Mouse (Mus musculus): Measurements from ENCODE around the gene BC049730. TPM values are rescaled to one million over a fixed set of nuclear protein-coding genes. Genes with fewer than 3 reads are reported as not detected.

Gene BC049730
- polyA plus RNA-seq, 1 experiment from 2014 or later: not detected

DNA sequence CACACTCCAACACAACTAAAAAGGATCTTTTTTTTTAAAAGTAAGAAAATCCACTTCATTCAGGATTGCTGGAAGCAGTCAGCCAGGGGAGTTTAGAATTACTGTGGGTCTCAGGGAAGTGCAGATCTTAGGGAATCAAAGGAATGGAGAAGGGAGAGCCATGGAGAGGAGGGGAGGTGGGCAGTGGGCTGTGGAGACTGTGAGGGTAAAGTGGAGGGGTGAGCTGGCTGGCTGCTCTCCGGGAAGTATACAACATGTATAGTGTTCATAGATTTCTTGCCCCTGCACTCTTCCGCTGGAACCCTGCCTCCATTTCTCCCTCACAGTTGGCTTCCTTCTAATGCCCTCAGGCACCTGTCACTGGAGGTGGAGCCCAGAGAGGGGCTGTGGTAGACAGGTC, 42.6 kb downstream of the BC049730 start:
- DNase-seq (ENCODE audit: low spot score): no peak
- no peaks in the 10 kb centered on the region for H3K4me1 ChIP-seq (ENCODE audit: control insufficient read depth, insufficient read depth, low read length)
- no peaks in the 10 kb centered on the region for H3K36me3 ChIP-seq (ENCODE audit: control insufficient read depth, insufficient read depth, low read length)
- H3K4me2 ChIP-seq (ENCODE audit: low read depth, severe bottlenecking): no peak overlapping the region
- H3K4me3 ChIP-seq (ENCODE audit: low read depth, low read length): no peak overlapping the region
- no peaks in the 10 kb centered on the region for H3K27me3 ChIP-seq (ENCODE audit: control insufficient read depth, insufficient read depth, low read length)
- H3K9me3 ChIP-seq (ENCODE audit: control insufficient read depth, low read length): no peaks in the 10 kb centered on the region
- no peak overlapping the region for H3K27ac ChIP-seq (replicated peaks; ENCODE audit: low read depth, low read length)
- ATAC-seq (ENCODE audit: insufficient number of reproducible peaks, low FRiP score, low TSS enrichment, low read depth): no peak
- no peak overlapping the region for H3K9ac ChIP-seq (ENCODE audit: low read length)
- WGBS: 65% methylated on average over 2 of the region's 2 CpGs

DNA sequence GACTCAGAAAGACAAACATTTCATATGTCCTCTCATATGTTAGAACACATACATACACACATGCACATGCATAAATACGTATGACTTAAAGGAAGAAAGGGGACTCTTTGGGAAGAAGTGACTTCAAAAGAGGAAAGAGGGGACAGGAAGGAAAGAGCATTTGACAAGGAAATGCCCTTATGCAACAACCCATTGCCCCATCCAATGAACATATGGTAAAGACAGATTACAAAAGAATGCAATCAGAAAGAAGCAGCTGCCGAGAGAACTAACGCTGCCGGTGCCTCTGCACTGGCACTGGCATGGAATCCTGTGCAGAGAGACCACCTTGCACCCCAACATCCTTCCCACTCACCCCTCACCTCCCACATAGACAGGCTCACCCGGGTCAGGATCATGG, 44.4 kb downstream of the BC049730 start:
- Histone ChIP-seq H3K9ac (ENCODE audit: low read length) (no peak overlapping the region), H3K27ac (replicated peaks; ENCODE audit: low read depth, low read length) (no peak overlapping the region), H3K27me3 (ENCODE audit: control insufficient read depth, insufficient read depth, low read length) (no peaks in the 10 kb centered on the region), H3K4me2 (ENCODE audit: low read depth, severe bottlenecking) (no peak overlapping the region), H3K4me3 (ENCODE audit: low read depth, low read length) (no peak overlapping the region), H3K9me3 (ENCODE audit: control insufficient read depth, low read length) (no peaks in the 10 kb centered on the region), H3K36me3 (ENCODE audit: control insufficient read depth, insufficient read depth, low read length) (no peaks in the 10 kb centered on the region), H3K4me1 (ENCODE audit: control insufficient read depth, insufficient read depth, low read length) (no peaks in the 10 kb centered on the region)
- DNase-seq (ENCODE audit: low spot score) (no peak), ATAC-seq (ENCODE audit: insufficient number of reproducible peaks, low FRiP score, low TSS enrichment, low read depth) (no peak)
- WGBS: 91% methylated on average over 5 of the region's 5 CpGs

DNA sequence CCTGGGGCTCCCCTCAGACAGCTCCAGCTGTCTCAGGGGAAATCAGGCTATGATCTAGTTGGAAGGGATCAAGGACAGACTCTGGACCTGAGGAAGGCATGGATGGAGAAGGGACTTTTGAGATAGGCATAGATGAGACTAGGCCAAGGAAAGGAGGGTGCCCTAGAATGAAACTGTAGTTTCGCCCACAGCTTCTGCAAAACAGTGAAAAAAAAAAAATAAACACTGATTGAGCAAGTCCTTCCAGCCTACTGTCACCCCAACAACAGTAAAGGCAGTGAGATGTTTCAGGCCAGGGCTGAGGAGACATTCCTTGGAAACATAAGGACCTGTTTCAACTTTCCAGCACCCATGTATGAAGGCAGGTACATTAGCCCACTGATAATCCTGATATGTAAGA, 49.5 kb downstream of the BC049730 start:
- Histone ChIP-seq H3K27ac (replicated peaks; ENCODE audit: low read depth, low read length) (no peak overlapping the region), H3K4me2 (ENCODE audit: low read depth, severe bottlenecking) (no peak overlapping the region), H3K27me3 (ENCODE audit: control insufficient read depth, insufficient read depth, low read length) (no peaks in the 10 kb centered on the region), H3K36me3 (ENCODE audit: control insufficient read depth, insufficient read depth, low read length) (no peaks in the 10 kb centered on the region), H3K9me3 (ENCODE audit: control insufficient read depth, low read length) (no peaks in the 10 kb centered on the region), H3K4me1 (ENCODE audit: control insufficient read depth, insufficient read depth, low read length) (no peaks in the 10 kb centered on the region), H3K4me3 (ENCODE audit: low read depth, low read length) (no peak overlapping the region), H3K9ac (ENCODE audit: low read length) (no peak overlapping the region)
- no peak for DNase-seq (ENCODE audit: low spot score)
- ATAC-seq (ENCODE audit: insufficient number of reproducible peaks, low FRiP score, low TSS enrichment, low read depth): no peak
- WGBS: 81% methylated on average over 1 of the region's 1 CpGs

DNA sequence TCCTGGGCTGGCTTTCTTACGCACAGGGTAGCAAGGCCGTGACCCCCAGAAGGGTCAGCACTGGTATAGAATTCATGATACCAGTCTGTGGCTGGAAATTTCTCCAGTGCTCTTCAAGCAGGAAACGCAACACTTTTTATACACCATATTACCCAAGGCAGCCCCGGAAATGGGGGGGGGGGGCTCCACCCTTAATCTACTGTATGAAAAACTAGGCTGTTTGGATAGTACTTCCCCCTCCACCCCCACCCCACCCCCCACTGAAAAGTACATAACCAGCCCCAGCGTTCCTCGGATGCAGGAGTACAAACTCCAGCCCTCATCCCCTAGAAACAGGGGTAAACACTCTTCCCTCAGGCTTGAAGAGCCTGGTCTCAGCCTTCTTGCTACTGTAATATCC, 51.2 kb downstream of the BC049730 start, which contains the start of gene Cd177:
TSS of gene Cd177 (minus strand) at position 101 of the 400 bp plus-strand sequence.
- Histone ChIP-seq H3K4me2 (ENCODE audit: low read depth, severe bottlenecking) (no peak within 1 kb of the TSS), H3K36me3 (ENCODE audit: control insufficient read depth, insufficient read depth, low read length) (no peaks in the 10 kb centered on the region), H3K4me3 (ENCODE audit: low read depth, low read length) (no peak within 1 kb of the TSS), H3K27me3 (ENCODE audit: control insufficient read depth, insufficient read depth, low read length) (no peaks in the 10 kb centered on the region), H3K9ac (ENCODE audit: low read length) (no peak within 1 kb of the TSS), H3K27ac (replicated peaks; ENCODE audit: low read depth, low read length) (no peak within 1 kb of the TSS), H3K9me3 (ENCODE audit: control insufficient read depth, low read length) (no peaks in the 10 kb centered on the region), H3K4me1 (ENCODE audit: control insufficient read depth, insufficient read depth, low read length) (no peaks in the 10 kb centered on the region)
- no peak for ATAC-seq (ENCODE audit: insufficient number of reproducible peaks, low FRiP score, low TSS enrichment, low read depth)
- DNase-seq (ENCODE audit: low spot score): no peak
- WGBS: 76% methylated on average over 6 of the region's 6 CpGs

DNA sequence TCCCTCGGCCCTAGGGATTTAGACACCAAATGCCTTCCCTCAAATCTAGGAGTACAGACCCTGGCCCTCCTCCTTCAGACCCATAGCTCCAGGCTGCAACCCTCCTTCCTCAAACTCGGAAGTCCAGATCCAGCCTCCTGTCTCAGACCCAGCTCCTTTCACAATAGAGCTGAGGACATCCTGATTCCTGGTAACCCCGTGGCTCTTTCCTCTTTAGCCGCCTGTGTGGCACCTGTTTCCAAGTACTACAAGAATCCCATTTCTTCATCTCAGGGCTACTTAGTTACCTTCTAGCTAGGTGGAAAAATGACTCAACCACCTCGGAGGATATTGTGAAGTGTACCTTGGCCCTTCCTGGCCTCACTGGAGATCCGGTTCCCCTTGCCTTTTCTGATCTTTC, 52.1 kb downstream of the BC049730 start:
- Histone ChIP-seq H3K4me1 (ENCODE audit: control insufficient read depth, insufficient read depth, low read length) (no peaks in the 10 kb centered on the region), H3K27ac (replicated peaks; ENCODE audit: low read depth, low read length) (no peak overlapping the region), H3K9ac (ENCODE audit: low read length) (no peak overlapping the region), H3K4me2 (ENCODE audit: low read depth, severe bottlenecking) (no peak overlapping the region), H3K4me3 (ENCODE audit: low read depth, low read length) (no peak overlapping the region), H3K36me3 (ENCODE audit: control insufficient read depth, insufficient read depth, low read length) (no peaks in the 10 kb centered on the region), H3K9me3 (ENCODE audit: control insufficient read depth, low read length) (no peaks in the 10 kb centered on the region), H3K27me3 (ENCODE audit: control insufficient read depth, insufficient read depth, low read length) (no peaks in the 10 kb centered on the region)
- no peak for DNase-seq (ENCODE audit: low spot score)
- 73% methylated on average over 6 of the region's 6 CpGs for WGBS
- ATAC-seq (ENCODE audit: insufficient number of reproducible peaks, low FRiP score, low TSS enrichment, low read depth): no peak

DNA sequence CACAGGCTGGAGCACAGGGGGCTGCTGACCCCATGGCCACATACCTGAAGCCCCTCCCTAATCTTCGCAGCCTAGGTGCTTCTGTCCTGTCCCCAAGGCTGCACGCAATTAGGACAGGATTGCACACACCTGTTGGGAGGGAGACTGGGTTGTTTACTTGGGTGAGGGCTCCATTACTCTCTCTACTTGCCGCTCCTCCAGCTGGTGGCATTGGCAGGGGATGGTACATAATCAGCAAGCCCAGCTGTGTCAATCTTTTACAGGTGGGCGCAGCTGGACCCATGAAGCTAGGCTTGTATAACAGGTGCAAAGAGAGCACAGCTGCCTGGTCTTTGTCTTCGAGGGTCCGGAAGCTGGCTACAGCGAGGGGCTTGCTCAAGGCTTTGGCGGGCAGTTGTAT, 53.5 kb downstream of the BC049730 start:
- Histone ChIP-seq H3K27ac (replicated peaks; ENCODE audit: low read depth, low read length) (no peak overlapping the region), H3K4me2 (ENCODE audit: low read depth, severe bottlenecking) (no peak overlapping the region), H3K9ac (ENCODE audit: low read length) (no peak overlapping the region), H3K27me3 (ENCODE audit: control insufficient read depth, insufficient read depth, low read length) (no peaks in the 10 kb centered on the region), H3K4me1 (ENCODE audit: control insufficient read depth, insufficient read depth, low read length) (no peaks in the 10 kb centered on the region), H3K4me3 (ENCODE audit: low read depth, low read length) (no peak overlapping the region), H3K36me3 (ENCODE audit: control insufficient read depth, insufficient read depth, low read length) (no peaks in the 10 kb centered on the region), H3K9me3 (ENCODE audit: control insufficient read depth, low read length) (no peaks in the 10 kb centered on the region)
- WGBS: 85% methylated on average over 8 of the region's 8 CpGs
- DNase-seq (ENCODE audit: low spot score): no peak
- ATAC-seq (ENCODE audit: insufficient number of reproducible peaks, low FRiP score, low TSS enrichment, low read depth): no peak

Other genes with a start within 250 kb of the BC049730 start
- gene Plaur, start 246.8 kb upstream of the BC049730 start, polyA plus RNA-seq (2014; fragmentation: Nextera tagmentation; extraction: Ambion mirVana): 2.1 and 2.3 TPM in 2 replicates
- gene Cadm4, start 227.2 kb upstream of the BC049730 start, polyA plus RNA-seq (2014; fragmentation: Nextera tagmentation; extraction: Ambion mirVana): 1.9 and 2.2 TPM in 2 replicates
- 65.6 and 75.7 TPM in 2 replicates for gene Zfp428, start 202.2 kb upstream of the BC049730 start, polyA plus RNA-seq (2014; fragmentation: Nextera tagmentation; extraction: Ambion mirVana)
- 0.48 and 0.52 TPM in 2 replicates for gene AC161166.1, start 196.8 kb upstream of the BC049730 start, polyA plus RNA-seq (2014; fragmentation: Nextera tagmentation; extraction: Ambion mirVana)
- gene Irgq, start 178.6 kb upstream of the BC049730 start, polyA plus RNA-seq (2014; fragmentation: Nextera tagmentation; extraction: Ambion mirVana): 7.5 and 8.1 TPM in 2 replicates
- 0.19 TPM in 1 of 2 replicates, not detected in the other for gene Pinlyp, start 163.1 kb upstream of the BC049730 start, polyA plus RNA-seq (2014; fragmentation: Nextera tagmentation; extraction: Ambion mirVana)
- 141 and 148 TPM in 2 replicates for gene Xrcc1, start 163.0 kb upstream of the BC049730 start, polyA plus RNA-seq (2014; fragmentation: Nextera tagmentation; extraction: Ambion mirVana)
- gene Ethe1, start 121.7 kb upstream of the BC049730 start, polyA plus RNA-seq (2014; fragmentation: Nextera tagmentation; extraction: Ambion mirVana): 30.8 and 32.2 TPM in 2 replicates
- gene Zfp575, start 121.6 kb upstream of the BC049730 start, polyA plus RNA-seq (2014; fragmentation: Nextera tagmentation; extraction: Ambion mirVana): 2.1 and 2.3 TPM in 2 replicates
- 0.16 and 0.21 TPM in 2 replicates for gene Phldb3, start 98.5 kb upstream of the BC049730 start, polyA plus RNA-seq (2014; fragmentation: Nextera tagmentation; extraction: Ambion mirVana)
- gene Lypd3, start 72.7 kb upstream of the BC049730 start, polyA plus RNA-seq (2014; fragmentation: Nextera tagmentation; extraction: Ambion mirVana): 1.7 and 2.8 TPM in 2 replicates
- not detected in 2 replicates for gene Tex101, start 32.6 kb upstream of the BC049730 start, polyA plus RNA-seq (2014; fragmentation: Nextera tagmentation; extraction: Ambion mirVana)
- not detected in 2 replicates for gene Gm4763, start 17.7 kb downstream of the BC049730 start, polyA plus RNA-seq (2014; fragmentation: Nextera tagmentation; extraction: Ambion mirVana)
- not detected in 2 replicates for gene Cd177, start 51.1 kb downstream of the BC049730 start, polyA plus RNA-seq (2014; fragmentation: Nextera tagmentation; extraction: Ambion mirVana)
- gene Ceacam10, start 68.0 kb downstream of the BC049730 start, polyA plus RNA-seq (2014; fragmentation: Nextera tagmentation; extraction: Ambion mirVana): 0.24 TPM in 1 of 2 replicates, not detected in the other
- gene Gm9844, start 153.0 kb downstream of the BC049730 start, polyA plus RNA-seq (2014; fragmentation: Nextera tagmentation; extraction: Ambion mirVana): 20.0 and 22.1 TPM in 2 replicates
- not detected in 2 replicates for gene Lypd4, start 160.7 kb downstream of the BC049730 start, polyA plus RNA-seq (2014; fragmentation: Nextera tagmentation; extraction: Ambion mirVana)
- 0.11 TPM in 1 of 2 replicates, not detected in the other for gene Dmrtc2, start 160.8 kb downstream of the BC049730 start, polyA plus RNA-seq (2014; fragmentation: Nextera tagmentation; extraction: Ambion mirVana)
- gene Rps19, start 175.1 kb downstream of the BC049730 start, polyA plus RNA-seq (2014; fragmentation: Nextera tagmentation; extraction: Ambion mirVana): 2,245 and 2,332 TPM in 2 replicates
- 0.30 and 0.56 TPM in 2 replicates for gene Cd79a, start 188.1 kb downstream of the BC049730 start, polyA plus RNA-seq (2014; fragmentation: Nextera tagmentation; extraction: Ambion mirVana)
- gene Arhgef1, start 193.7 kb downstream of the BC049730 start, polyA plus RNA-seq (2014; fragmentation: Nextera tagmentation; extraction: Ambion mirVana): 69.9 and 84.4 TPM in 2 replicates
- gene Gm4881, start 235.3 kb downstream of the BC049730 start, polyA plus RNA-seq (2014; fragmentation: Nextera tagmentation; extraction: Ambion mirVana): not detected in 2 replicates

All from limb, embryonic 11.5 days (tissue).